Mouse (Mus musculus): ENCODE measurements at regions not wholly inside any gene's neighbourhood (a gene's known extent, or its start where the extent isn't known, plus 50 kb on each side); places are given as distances from the start of the nearest gene placed in this dataset.

GRCm38 (mm10) chr14:25389314-25389713 is 69.7 kb upstream of the Zmiz1 start:
- H3K9me3 ChIP-seq: no peaks in the 10 kb centered on the region
- H3K27me3 ChIP-seq: no peaks in the 10 kb centered on the region
- no peak overlapping the region for H3K4me2 ChIP-seq (replicated peaks)
- no peak overlapping the region for H3K9ac ChIP-seq
- 0% methylated on average over 2 of the region's 2 CpGs for WGBS
- no peaks in the 10 kb centered on the region for H3K36me3 ChIP-seq
- ATAC-seq (ENCODE audit: insufficient number of reproducible peaks, insufficient read depth, low FRiP score, low TSS enrichment): peak; percentile 76
- no peak overlapping the region for H3K4me3 ChIP-seq
- H3K4me1 ChIP-seq: peaks cover 8% of the 10 kb centered on the region
- no peak overlapping the region; the same call in 1 of the 2 replicates for H3K27ac ChIP-seq

GRCm38 (mm10) chr14:25392412-25392811 is 66.6 kb upstream of the Zmiz1 start:
- Histone ChIP-seq H3K9me3 (no peaks in the 10 kb centered on the region), H3K36me3 (no peaks in the 10 kb centered on the region), H3K27ac (no peak overlapping the region), H3K27me3 (no peaks in the 10 kb centered on the region), H3K9ac (no peak overlapping the region), H3K4me2 (replicated peaks) (no peak overlapping the region), H3K4me3 (no peak overlapping the region), H3K4me1 (peaks cover 18% of the 10 kb centered on the region)
- no peak for ATAC-seq (ENCODE audit: insufficient number of reproducible peaks, insufficient read depth, low FRiP score, low TSS enrichment)
- WGBS: 69% methylated on average over 6 of the region's 6 CpGs

GRCm38 (mm10) chr14:25392940-25393339 is 66.0 kb upstream of the Zmiz1 start:
- H3K4me1 ChIP-seq: peaks cover 23% of the 10 kb centered on the region
- 85% methylated on average over 6 of the region's 6 CpGs for WGBS
- H3K4me2 ChIP-seq (replicated peaks): no peak overlapping the region
- H3K9ac ChIP-seq: no peak overlapping the region
- H3K9me3 ChIP-seq: no peaks in the 10 kb centered on the region
- H3K27me3 ChIP-seq: no peaks in the 10 kb centered on the region
- no peaks in the 10 kb centered on the region for H3K36me3 ChIP-seq
- ATAC-seq (ENCODE audit: insufficient number of reproducible peaks, insufficient read depth, low FRiP score, low TSS enrichment): no peak
- H3K4me3 ChIP-seq: no peak overlapping the region
- no peak overlapping the region for H3K27ac ChIP-seq

GRCm38 (mm10) chr14:25394931-25395330 is 64.1 kb upstream of the Zmiz1 start:
- Histone ChIP-seq H3K9ac (no peak overlapping the region), H3K27ac (no peak overlapping the region), H3K4me3 (no peak overlapping the region), H3K27me3 (no peaks in the 10 kb centered on the region), H3K36me3 (no peaks in the 10 kb centered on the region), H3K4me2 (replicated peaks) (no peak overlapping the region), H3K9me3 (no peaks in the 10 kb centered on the region), H3K4me1 (peaks cover 28% of the 10 kb centered on the region)
- ATAC-seq (ENCODE audit: insufficient number of reproducible peaks, insufficient read depth, low FRiP score, low TSS enrichment): no peak
- WGBS: 62% methylated on average over 6 of the region's 6 CpGs

- Histone ChIP-seq H3K4me1 (peaks cover 28% of the 10 kb centered on the region), H3K9ac (no peak overlapping the region), H3K9me3 (no peaks in the 10 kb centered on the region), H3K27me3 (no peaks in the 10 kb centered on the region), H3K4me3 (no peak overlapping the region), H3K4me2 (replicated peaks) (peak overlapping the region; percentile 31), H3K27ac (peak overlapping the region; percentile 71), H3K36me3 (no peaks in the 10 kb centered on the region)
- ATAC-seq (ENCODE audit: insufficient number of reproducible peaks, insufficient read depth, low FRiP score, low TSS enrichment): peak; percentile 53; the same call in 1 of the 2 replicates
- 3% methylated on average over 9 of the region's 9 CpGs for WGBS
These were observed 61.9 kb upstream of the Zmiz1 start for GRCm38 (mm10) chr14:25396990-25397531.

GRCm38 (mm10) chr14:25397751-25398150 is 61.2 kb upstream of the Zmiz1 start:
- H3K27me3 ChIP-seq: no peaks in the 10 kb centered on the region
- ATAC-seq (ENCODE audit: insufficient number of reproducible peaks, insufficient read depth, low FRiP score, low TSS enrichment): 0 out of 2 replicates have a peak, but pooled peaks have one; percentile 59
- H3K9ac ChIP-seq: 0 out of 2 replicates have a peak overlapping the region, but pooled peaks have one; percentile 28
- H3K4me1 ChIP-seq: peaks cover 28% of the 10 kb centered on the region
- 19% methylated on average over 5 of the region's 5 CpGs for WGBS
- peak overlapping the region; percentile 31; the same call in 1 of the 2 replicates for H3K4me2 ChIP-seq (replicated peaks)
- H3K9me3 ChIP-seq: no peaks in the 10 kb centered on the region
- no peak overlapping the region for H3K4me3 ChIP-seq
- H3K27ac ChIP-seq: peak overlapping the region; percentile 71
- no peaks in the 10 kb centered on the region for H3K36me3 ChIP-seq

- WGBS: 88% methylated on average over 5 of the region's 5 CpGs
- no peak for ATAC-seq (ENCODE audit: insufficient number of reproducible peaks, insufficient read depth, low FRiP score, low TSS enrichment)
- H3K27ac ChIP-seq: no peak overlapping the region
- peaks cover 28% of the 10 kb centered on the region for H3K4me1 ChIP-seq
- no peak overlapping the region for H3K4me2 ChIP-seq (replicated peaks)
- H3K9me3 ChIP-seq: no peaks in the 10 kb centered on the region
- H3K27me3 ChIP-seq: no peaks in the 10 kb centered on the region
- no peak overlapping the region for H3K4me3 ChIP-seq
- H3K36me3 ChIP-seq: no peaks in the 10 kb centered on the region
- H3K9ac ChIP-seq: no peak overlapping the region
These were observed 60.2 kb upstream of the Zmiz1 start for GRCm38 (mm10) chr14:25398745-25399144.

GRCm38 (mm10) chr14:25399286-25399685 is 59.7 kb upstream of the Zmiz1 start:
- Histone ChIP-seq H3K9me3 (no peaks in the 10 kb centered on the region), H3K27ac (no peak overlapping the region), H3K4me2 (replicated peaks) (no peak overlapping the region), H3K36me3 (no peaks in the 10 kb centered on the region), H3K9ac (no peak overlapping the region), H3K27me3 (no peaks in the 10 kb centered on the region), H3K4me1 (peaks cover 28% of the 10 kb centered on the region), H3K4me3 (no peak overlapping the region)
- 76% methylated on average over 3 of the region's 3 CpGs for WGBS
- ATAC-seq (ENCODE audit: insufficient number of reproducible peaks, insufficient read depth, low FRiP score, low TSS enrichment): no peak

- H3K4me1 ChIP-seq: peaks cover 27% of the 10 kb centered on the region
- no peaks in the 10 kb centered on the region for H3K36me3 ChIP-seq
- H3K27me3 ChIP-seq: no peaks in the 10 kb centered on the region
- no peak overlapping the region for H3K9ac ChIP-seq
- H3K9me3 ChIP-seq: no peaks in the 10 kb centered on the region
- 87% methylated on average over 19 of the region's 19 CpGs for WGBS
- no peak overlapping the region for H3K27ac ChIP-seq
- ATAC-seq (ENCODE audit: insufficient number of reproducible peaks, insufficient read depth, low FRiP score, low TSS enrichment): no peak
- H3K4me3 ChIP-seq: no peak overlapping the region
- no peak overlapping the region for H3K4me2 ChIP-seq (replicated peaks)
These were observed 57.7 kb upstream of the Zmiz1 start for GRCm38 (mm10) chr14:25401104-25401963.

GRCm38 (mm10) chr14:25402409-25402808 is 56.6 kb upstream of the Zmiz1 start:
- no peak overlapping the region for H3K4me3 ChIP-seq
- no peak overlapping the region for H3K27ac ChIP-seq
- H3K4me2 ChIP-seq (replicated peaks): no peak overlapping the region
- peaks cover 18% of the 10 kb centered on the region for H3K4me1 ChIP-seq
- H3K9me3 ChIP-seq: no peaks in the 10 kb centered on the region
- no peaks in the 10 kb centered on the region for H3K27me3 ChIP-seq
- ATAC-seq (ENCODE audit: insufficient number of reproducible peaks, insufficient read depth, low FRiP score, low TSS enrichment): no peak
- 79% methylated on average over 1 of the region's 1 CpGs for WGBS
- H3K9ac ChIP-seq: no peak overlapping the region
- no peaks in the 10 kb centered on the region for H3K36me3 ChIP-seq

GRCm38 (mm10) chr14:25405191-25405590 is 53.8 kb upstream of the Zmiz1 start:
- no peak overlapping the region for H3K9ac ChIP-seq
- no peak for ATAC-seq (ENCODE audit: insufficient number of reproducible peaks, insufficient read depth, low FRiP score, low TSS enrichment)
- no peaks in the 10 kb centered on the region for H3K9me3 ChIP-seq
- H3K27ac ChIP-seq: no peak overlapping the region
- no peaks in the 10 kb centered on the region for H3K4me1 ChIP-seq
- 81% methylated on average over 4 of the region's 4 CpGs for WGBS
- H3K4me2 ChIP-seq (replicated peaks): no peak overlapping the region
- H3K27me3 ChIP-seq: no peaks in the 10 kb centered on the region
- H3K4me3 ChIP-seq: no peak overlapping the region
- H3K36me3 ChIP-seq: no peaks in the 10 kb centered on the region

GRCm38 (mm10) chr14:25406059-25406458 is 52.9 kb upstream of the Zmiz1 start:
- H3K27ac ChIP-seq: no peak overlapping the region
- 94% methylated on average over 3 of the region's 3 CpGs for WGBS
- no peak overlapping the region for H3K9ac ChIP-seq
- no peak overlapping the region for H3K4me3 ChIP-seq
- no peak overlapping the region for H3K4me2 ChIP-seq (replicated peaks)
- no peaks in the 10 kb centered on the region for H3K4me1 ChIP-seq
- no peaks in the 10 kb centered on the region for H3K36me3 ChIP-seq
- no peaks in the 10 kb centered on the region for H3K27me3 ChIP-seq
- H3K9me3 ChIP-seq: no peaks in the 10 kb centered on the region
- no peak for ATAC-seq (ENCODE audit: insufficient number of reproducible peaks, insufficient read depth, low FRiP score, low TSS enrichment)

Measured in embryonic facial prominence, embryonic 12.5 days (tissue).